Mouse (Mus musculus) testis, adult 2 months (tissue): ENCODE data around the gene Icam1. TPM values are rescaled to one million over a fixed set of nuclear protein-coding genes. Genes with fewer than 3 reads are reported as not detected.

Experiments used
- H3K27ac ChIP-seq: fragments of 200-500 bp; 2 replicates; pipeline ENCODE4 v1.5.1; 2012; ENCODE audit warnings: low read depth, low read length; ENCODE audit not compliant: control insufficient read depth, insufficient read depth
- H3K27me3 ChIP-seq: fragments of 200-500 bp; 2 replicates; pipeline ENCODE4 v1.6.1; 2012; ENCODE audit warnings: mild to moderate bottlenecking, low read length, moderate library complexity; ENCODE audit not compliant: control insufficient read depth, insufficient read depth
- H3K36me3 ChIP-seq: fragments of 200-500 bp; 2 replicates; pipeline ENCODE4 v1.6.1; 2012; ENCODE audit warnings: mild to moderate bottlenecking, low read length; ENCODE audit not compliant: control insufficient read depth, insufficient read depth
- H3K4me1 ChIP-seq: fragments of 200-500 bp; 2 replicates; pipeline ENCODE4 v1.6.1; 2012; ENCODE audit warnings: low read length; ENCODE audit not compliant: control insufficient read depth, insufficient read depth
- H3K4me3 ChIP-seq: fragments of 200-500 bp; 2 replicates; pipeline ENCODE4 v1.5.1; 2012; ENCODE audit warnings: low read depth, mild to moderate bottlenecking, low read length, moderate library complexity, mixed read lengths; ENCODE audit not compliant: control insufficient read depth
- CTCF ChIP-seq: fragments of 200-500 bp; IDR thresholded peaks from 2 replicates; pipeline ENCODE4 v1.5.1; 2012; ENCODE audit warnings: low read depth, mild to moderate bottlenecking, inconsistent platforms, low read length, moderate library complexity; ENCODE audit not compliant: control insufficient read depth, insufficient read depth, insufficient replicate concordance
- POLR2A ChIP-seq: fragments of 200-500 bp; IDR thresholded peaks from 2 replicates; pipeline ENCODE4 v1.6.1; 2012; ENCODE audit warnings: low read depth, mild to moderate bottlenecking, inconsistent platforms, low read length, moderate library complexity; ENCODE audit not compliant: control insufficient read depth
- polyA plus RNA-seq: library from polyadenylated mRNA; depleted of rRNA; stranded (reverse); fragments of >200 nt; gene quantifications from 2 replicates; pipeline ENCODE4 v1.2.3, GENCODE M21; 2012; rRNA removed

Gene Icam1
- polyA plus RNA-seq, 1 experiment, result 1.8 TPM

- Histone ChIP-seq H3K4me1 (peaks cover 5% of the 10 kb centered on the region), H3K36me3 (no peaks in the 10 kb centered on the region; the same call in 1 of the 2 replicates), H3K4me3 (peak within 1 kb of the TSS; percentile 91), H3K27ac (peak within 1 kb of the TSS; percentile 85), H3K27me3 (no peaks in the 10 kb centered on the region)
- TF ChIP-seq CTCF, result no peak
- TF ChIP-seq POLR2A, result peak; percentile 77; the same call in 1 of the 2 replicates
Observed at GRCm38 (mm10) chr9:21073044-21073840, 57.5 kb downstream of the Icam1 start, which contains the start of the genes Gm49373 and Fdx1l. Gene Gm49373 (minus strand): TSS chr9:21073096. Gene Fdx1l (minus strand): TSS chr9:21073614.

GRCm38 (mm10) chr9:21074173-21074572 is 58.4 kb downstream of the Icam1 start:
- H3K36me3 ChIP-seq, result peaks cover 2% of the 10 kb centered on the region
- no peak overlapping the region for H3K27ac ChIP-seq
- H3K4me1 ChIP-seq, result peaks cover 5% of the 10 kb centered on the region
- H3K4me3 ChIP-seq, result no peak overlapping the region
- TF ChIP-seq POLR2A (no peak), CTCF (no peak)
- no peaks in the 10 kb centered on the region for H3K27me3 ChIP-seq

GRCm38 (mm10) chr9:21075625-21076024 is 59.8 kb downstream of the Icam1 start:
- Histone ChIP-seq H3K27ac (no peak overlapping the region), H3K36me3 (peaks cover 4% of the 10 kb centered on the region), H3K4me3 (no peak overlapping the region), H3K27me3 (no peaks in the 10 kb centered on the region), H3K4me1 (peaks cover 5% of the 10 kb centered on the region)
- TF ChIP-seq CTCF, result no peak
- TF ChIP-seq POLR2A, result no peak

Other genes starting within 250 kb of the Icam1 start
- 0.62 and 1.0 TPM in 2 replicates for gene Col5a3, start 200.9 kb upstream of the Icam1 start, polyA plus RNA-seq
- not detected in 2 replicates for gene Rdh8, start 197.5 kb upstream of the Icam1 start, polyA plus RNA-seq
- gene A230050P20Rik, start 147.3 kb upstream of the Icam1 start, polyA plus RNA-seq, result 2.6 and 3.1 TPM in 2 replicates
- gene Angptl6, start 136.3 kb upstream of the Icam1 start, polyA plus RNA-seq, result 0.88 and 1.1 TPM in 2 replicates
- 28.4 and 32.2 TPM in 2 replicates for gene Ppan, start 127.8 kb upstream of the Icam1 start, polyA plus RNA-seq
- gene Eif3g, start 117.4 kb upstream of the Icam1 start, polyA plus RNA-seq, result 223 and 282 TPM in 2 replicates
- 15.4 and 18.3 TPM in 2 replicates for gene Dnmt1, start 56.1 kb upstream of the Icam1 start, polyA plus RNA-seq
- gene S1pr2, start 39.2 kb upstream of the Icam1 start, polyA plus RNA-seq, result 0.70 and 0.87 TPM in 2 replicates
- gene Mrpl4, start 13.2 kb upstream of the Icam1 start, polyA plus RNA-seq, result 45.1 and 51.5 TPM in 2 replicates
- 0.21 and 0.30 TPM in 2 replicates for gene Icam4, start 13.4 kb downstream of the Icam1 start, polyA plus RNA-seq
- 4.0 and 4.2 TPM in 2 replicates for gene Icam5, start 16.1 kb downstream of the Icam1 start, polyA plus RNA-seq
- gene Zglp1, start 51.1 kb downstream of the Icam1 start, polyA plus RNA-seq, result 1.7 and 2.4 TPM in 2 replicates
- gene Gm49373, start 57.1 kb downstream of the Icam1 start, polyA plus RNA-seq, result 0.11 and 0.36 TPM in 2 replicates
- 26.1 and 28.7 TPM in 2 replicates for gene Fdx1l, start 57.6 kb downstream of the Icam1 start, polyA plus RNA-seq
- 5.1 and 5.3 TPM in 2 replicates for gene Gm38431, start 76.0 kb downstream of the Icam1 start, polyA plus RNA-seq
- gene Raver1, start 76.0 kb downstream of the Icam1 start, polyA plus RNA-seq, result 71.1 and 78.7 TPM in 2 replicates
- 11.4 and 12.5 TPM in 2 replicates for gene Tyk2, start 115.3 kb downstream of the Icam1 start, polyA plus RNA-seq
- 38.1 and 40.6 TPM in 2 replicates for gene Cdc37, start 134.0 kb downstream of the Icam1 start, polyA plus RNA-seq
- 80.2 and 82.0 TPM in 2 replicates for gene Pde4a, start 149.7 kb downstream of the Icam1 start, polyA plus RNA-seq
- 46.9 and 52.8 TPM in 2 replicates for gene Keap1, start 223.4 kb downstream of the Icam1 start, polyA plus RNA-seq
- gene S1pr5, start 232.5 kb downstream of the Icam1 start, polyA plus RNA-seq, result not detected in 2 replicates
- gene Atg4d, start 249.3 kb downstream of the Icam1 start, polyA plus RNA-seq, result 27.5 and 31.8 TPM in 2 replicates